Mouse (Mus musculus) Patski (cell line): ENCODE measurements around the gene Ldhc. TPM values are rescaled to one million over a fixed set of nuclear protein-coding genes. Genes with fewer than 3 reads are reported as not detected.
A peak's percentile ranks its signal among the peaks of the same experiment; 100 is the strongest.

Experiments used
- ATAC-seq: fragments of 100-300 bp; one replicate; pipeline ENCODE4 v1.8.0; 2021
- CTCF ChIA-PET: fragments of 350-600 bp; sonication (Branson Sonifier 250); formaldehyde crosslinking; loops from one replicate; lab custom pipeline; 2022; ENCODE audit warnings: inconsistent platforms; lab: Charles Lee
- POLR2A ChIA-PET: fragments of 350-600 bp; sonication (Branson Sonifier 250); formaldehyde crosslinking; loops from one replicate; lab custom pipeline; 2022; ENCODE audit warnings: antibody characterized with exemption, inconsistent platforms; lab: Charles Lee
- DNase-seq: peaks from one replicate; pipeline ENCODE4 v3.0.0-alpha.2; 2011; ENCODE audit warnings: low read depth, low spot score
- H3K27me3 ChIP-seq: fragments of 371-371 bp; one replicate; pipeline ENCODE4 v1.5.1; 2021
- CTCF ChIP-seq: fragments of 100-300 bp; IDR thresholded peaks from one replicate; pipeline ENCODE4 v1.5.1; 2021
- in situ Hi-C: fragments of 300-500 bp; cut with MboI; formaldehyde crosslinking; loops from 3 replicates; pipeline ENCODE4 v1.11.1; 2018; ENCODE audit warnings: low pct_unique_long_range_greater_than_20kb, mixed read lengths
- polyA plus RNA-seq: library from polyadenylated mRNA; unstranded; gene quantifications from one replicate; pipeline ENCODE4 v1.2.3, GENCODE M21; 2021

Gene Ldhc
- polyA plus RNA-seq, 1 experiment from 2014 or later, result not detected

DNA sequence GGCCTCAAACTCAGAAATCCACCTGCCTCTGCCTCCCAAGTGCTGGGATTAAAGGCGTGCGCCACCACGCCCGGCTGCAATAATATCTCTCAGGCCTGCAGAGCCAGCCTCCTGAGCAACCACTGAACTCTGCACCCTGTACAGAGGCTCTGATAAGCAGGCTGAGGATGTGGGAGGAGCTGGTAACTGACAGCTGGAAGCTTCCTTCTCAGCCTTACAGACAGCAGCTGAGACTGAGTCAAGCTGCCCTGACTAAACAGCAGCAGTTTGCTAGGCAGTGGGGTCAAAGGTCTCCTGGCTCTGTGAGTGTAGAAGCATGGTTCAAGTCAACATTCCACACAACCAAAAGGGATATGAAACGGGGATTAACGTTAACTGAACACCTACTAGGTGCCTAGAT, 27.7 kb upstream of the Ldhc start:
- ATAC-seq (no peak), DNase-seq (no peak)
- TF ChIP-seq CTCF, result no peak
- in situ Hi-C loops, result no loop called here
- H3K27me3 ChIP-seq, result no peaks in the 10 kb centered on the region
- POLR2A ChIA-PET, result no interaction called here
- CTCF ChIA-PET, result no interaction called here

DNA sequence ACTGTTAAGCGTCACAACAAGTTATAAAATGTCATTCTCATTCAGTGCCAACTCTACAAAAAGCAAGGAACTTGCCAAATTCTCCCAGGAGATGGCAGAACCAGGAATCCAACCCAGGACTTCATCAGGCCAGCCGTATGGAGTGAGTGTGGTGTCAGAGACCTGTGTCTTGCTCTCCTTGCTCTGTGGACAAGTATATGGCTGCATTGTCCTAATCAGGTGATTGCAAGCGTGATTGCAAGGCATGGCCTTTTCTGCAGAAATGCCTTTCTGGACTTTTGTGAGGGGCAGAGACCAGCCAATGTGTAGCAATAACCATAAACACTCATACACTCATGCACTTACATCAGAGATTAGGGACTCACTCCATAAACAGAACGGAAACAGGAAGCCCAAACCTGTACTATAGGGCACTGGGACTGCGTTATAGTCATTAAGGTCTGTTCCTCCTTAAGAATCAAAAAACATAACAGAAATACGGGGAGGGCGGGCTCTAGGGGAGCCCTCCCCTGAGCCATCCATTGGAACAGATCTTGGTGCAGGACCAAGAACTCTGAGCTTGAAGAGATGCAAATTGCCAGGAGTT, 27.2 kb upstream of the Ldhc start:
- DNase-seq (no peak), ATAC-seq (no peak)
- TF ChIP-seq CTCF, result no peak
- POLR2A ChIA-PET, result no interaction called here
- no peaks in the 10 kb centered on the region for H3K27me3 ChIP-seq
- in situ Hi-C loops, result no loop called here
- CTCF ChIA-PET, result interaction anchor here (1.3 kb wide), 1 partner anchor 17 kb away, joined by 4 read pairs; no protein-coding TSS in a partner anchor

DNA sequence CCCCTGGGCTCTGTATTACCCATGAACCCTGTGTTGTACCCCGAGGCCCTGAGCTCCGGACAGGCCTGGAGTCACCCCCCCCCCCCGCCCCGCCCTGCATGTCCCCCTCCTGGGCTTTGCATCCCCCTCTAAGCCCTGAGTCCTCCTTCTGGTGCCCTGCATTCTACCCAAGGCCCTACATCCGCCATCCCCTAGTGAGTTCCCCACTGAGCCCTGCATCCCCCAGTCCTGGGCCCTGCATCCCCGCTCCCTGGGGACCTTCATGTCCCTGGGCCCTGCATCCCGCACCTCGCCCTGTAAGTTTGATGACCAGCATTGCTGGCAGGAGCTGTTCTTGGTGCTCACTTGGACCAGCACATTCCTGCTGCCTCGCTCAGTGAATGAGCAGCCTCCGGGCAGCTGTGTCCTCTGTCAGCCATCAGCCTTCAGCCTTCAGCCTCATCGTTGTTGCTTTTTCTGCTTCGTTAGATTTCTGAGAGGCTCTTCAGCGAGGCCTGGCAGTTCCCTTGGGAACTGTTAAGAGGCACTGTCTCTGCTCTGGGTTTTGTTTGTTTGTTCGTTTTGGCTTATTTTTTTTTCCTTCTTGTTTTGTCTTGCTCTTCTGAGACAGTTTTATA, 25.9 kb upstream of the Ldhc start:
- no peak for TF ChIP-seq CTCF
- POLR2A ChIA-PET, result interaction anchor here (0.6 to 1.0 kb wide), 2 partner anchors 9 to 10 kb away, joined by 3 read pairs; no protein-coding TSS in a partner anchor
- in situ Hi-C loops, result no loop called here
- no peaks in the 10 kb centered on the region for H3K27me3 ChIP-seq
- ATAC-seq, result peak; percentile 72
- no peak for DNase-seq
- CTCF ChIA-PET, result interaction anchor here (1.1 to 1.3 kb wide), 2 partner anchors 12 to 18 kb away, joined by 4 read pairs; no protein-coding TSS in a partner anchor

DNA sequence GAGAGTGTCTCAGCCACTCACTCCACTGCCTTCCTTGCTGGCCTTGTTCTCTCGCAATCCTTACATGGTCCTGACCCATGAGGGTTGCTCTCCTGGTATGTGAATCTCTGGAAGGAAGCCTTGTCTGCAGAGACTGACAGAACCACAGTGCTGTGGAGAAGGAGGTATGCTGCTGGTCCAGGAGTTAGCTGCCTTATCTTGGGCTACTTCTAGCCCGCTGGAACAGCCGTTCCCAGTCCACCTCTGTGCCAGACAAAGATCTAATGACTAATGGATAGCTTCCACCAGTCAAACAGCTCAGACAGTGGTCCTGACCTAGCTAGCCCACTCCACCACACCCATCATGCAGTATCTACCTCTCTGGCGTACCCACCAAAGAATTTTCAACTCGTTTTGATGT, 24.6 kb upstream of the Ldhc start:
- no peak for ATAC-seq
- no peak for DNase-seq
- in situ Hi-C loops, result no loop called here
- ChIA-PET POLR2A (no interaction called here), CTCF (interaction anchor here (0.9 kb wide), 1 partner anchor 12 kb away, joined by 3 read pairs; no protein-coding TSS in a partner anchor)
- H3K27me3 ChIP-seq, result no peaks in the 10 kb centered on the region
- no peak for TF ChIP-seq CTCF

DNA sequence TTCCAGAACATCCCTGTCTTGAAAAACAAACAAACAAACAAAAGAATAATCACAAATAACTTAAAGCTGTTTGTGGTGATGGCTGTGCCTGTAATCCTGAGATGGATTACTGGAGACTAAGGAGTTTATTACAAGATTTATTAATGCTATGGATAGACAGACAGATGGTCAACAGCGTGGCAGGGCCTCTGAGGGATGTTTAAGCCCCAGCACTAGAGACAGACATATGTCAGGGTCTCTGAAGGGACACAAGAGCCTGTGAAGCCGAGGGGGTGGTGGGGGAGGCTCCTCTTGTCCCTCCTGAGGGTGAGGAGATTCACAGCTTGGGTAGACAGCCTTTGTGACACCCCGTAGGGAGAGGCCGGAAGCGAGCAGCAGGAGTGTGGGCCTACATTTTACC, 23.9 kb upstream of the Ldhc start:
- no peak for DNase-seq
- ChIA-PET POLR2A (no interaction called here), CTCF (interaction anchor here (0.9 to 1.2 kb wide), 2 partner anchors 12 to 22 kb away, joined by 3 read pairs; no protein-coding TSS in a partner anchor)
- TF ChIP-seq CTCF, result no peak
- no peaks in the 10 kb centered on the region for H3K27me3 ChIP-seq
- no peak for ATAC-seq
- in situ Hi-C loops, result no loop called here

DNA sequence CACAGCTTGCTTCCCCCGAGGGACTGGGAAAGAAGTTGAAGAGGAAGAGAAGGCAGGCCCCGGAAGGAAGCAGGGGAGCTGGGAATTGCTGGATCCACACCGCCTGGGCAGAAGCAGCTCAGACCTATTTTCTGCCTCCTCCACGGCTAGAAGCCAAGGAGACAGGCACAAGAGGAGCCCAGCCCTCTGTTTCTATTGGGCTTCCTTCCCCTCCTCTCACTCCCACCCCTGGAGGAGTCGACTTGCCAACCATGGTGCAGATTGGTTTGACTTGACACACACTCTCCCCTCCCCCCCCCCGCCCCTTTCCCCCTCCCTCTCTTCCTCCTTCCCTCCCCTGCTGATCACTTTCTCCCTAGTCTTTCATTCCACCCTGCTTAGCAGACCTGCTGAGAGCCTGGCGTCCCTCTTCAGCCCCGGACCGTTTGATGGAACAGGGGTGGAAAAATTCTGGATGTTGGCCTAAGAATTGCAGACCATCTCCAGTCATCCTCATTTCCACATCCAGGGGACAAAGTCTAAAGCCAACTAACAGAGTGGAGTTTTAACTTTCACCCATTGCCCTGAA, 22.8 kb upstream of the Ldhc start:
- CTCF ChIA-PET, result interaction anchor here (1.2 to 1.5 kb wide), 2 partner anchors 10 to 24 kb away, joined by 3 read pairs; no protein-coding TSS in a partner anchor
- no peaks in the 10 kb centered on the region for H3K27me3 ChIP-seq
- POLR2A ChIA-PET, result no interaction called here
- in situ Hi-C loops, result no loop called here
- ATAC-seq (no peak), DNase-seq (no peak)
- no peak for TF ChIP-seq CTCF

DNA sequence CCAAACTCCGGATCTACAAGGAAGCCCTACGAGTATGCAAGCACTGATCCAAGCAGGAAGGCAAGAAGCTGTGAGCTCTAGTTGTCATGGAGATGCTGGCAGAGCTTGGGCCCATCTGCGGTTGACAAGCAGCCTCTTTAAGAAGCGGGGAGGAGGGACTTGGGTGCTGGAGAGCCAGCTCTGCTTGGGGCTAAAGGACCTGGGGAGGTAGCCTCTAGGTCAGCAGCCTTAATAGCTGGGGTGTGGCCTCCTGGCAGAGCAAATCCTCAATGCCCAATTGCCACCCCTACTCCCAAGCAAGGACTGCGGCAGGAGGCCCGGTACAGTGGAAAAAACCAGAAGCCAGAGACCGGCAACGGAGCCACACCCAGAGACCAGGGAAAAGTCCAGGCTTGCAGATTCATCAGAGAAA, 22.1 kb upstream of the Ldhc start:
- in situ Hi-C loops, result no loop called here
- no peak for DNase-seq
- H3K27me3 ChIP-seq, result no peaks in the 10 kb centered on the region
- no peak for TF ChIP-seq CTCF
- POLR2A ChIA-PET, result no interaction called here
- peak; percentile 55 for ATAC-seq
- CTCF ChIA-PET, result interaction anchor here (1.5 kb wide), 1 partner anchor 10 kb away, joined by 3 read pairs; no protein-coding TSS in a partner anchor

DNA sequence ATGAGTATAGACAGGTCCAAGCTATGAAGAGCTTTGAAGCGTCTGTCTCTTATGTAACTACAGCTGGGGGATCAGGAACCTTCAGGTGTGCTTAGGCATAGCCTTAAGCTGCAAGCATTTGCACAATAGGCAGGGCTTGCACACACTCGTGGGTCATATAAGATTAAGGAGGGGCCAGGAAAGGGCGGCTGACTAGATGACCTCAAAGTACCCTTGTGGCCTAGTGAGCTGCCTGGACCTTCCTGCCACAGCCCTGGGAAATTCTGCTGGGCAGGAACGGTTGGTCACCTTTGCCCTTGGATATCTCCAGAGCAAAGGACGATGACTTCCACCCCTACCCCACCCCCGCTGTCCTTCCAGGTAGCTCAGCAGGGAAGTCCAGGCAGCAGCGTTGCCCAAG, 21.6 kb upstream of the Ldhc start:
- DNase-seq, result no peak

DNA sequence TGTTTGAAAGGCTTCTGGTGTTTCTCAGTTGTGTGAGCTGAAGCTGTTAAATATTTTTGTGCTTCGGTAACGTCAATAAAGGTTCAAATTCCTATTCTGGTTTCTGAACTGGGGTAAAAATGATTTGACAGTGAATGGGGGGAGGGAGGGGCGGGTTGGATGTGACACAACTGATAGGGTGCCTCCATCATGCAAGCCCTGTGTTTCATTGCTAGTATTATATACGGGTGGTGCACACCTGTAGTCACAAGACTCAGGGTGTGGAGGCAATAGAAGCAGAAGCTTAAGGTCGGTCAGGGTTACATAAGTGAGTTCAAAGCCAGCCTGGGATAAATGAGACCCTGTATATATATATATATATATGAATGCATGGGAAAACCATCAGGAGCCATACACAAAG, 21.1 kb upstream of the Ldhc start:
- ChIA-PET POLR2A (no interaction called here), CTCF (interaction anchor here (1.0 to 1.5 kb wide), 3 partner anchors 9 to 18 kb away, joined by 3 to 4 read pairs (median 3); no protein-coding TSS in a partner anchor)
- in situ Hi-C loops, result no loop called here
- ATAC-seq (no peak), DNase-seq (no peak)
- no peaks in the 10 kb centered on the region for H3K27me3 ChIP-seq
- no peak for TF ChIP-seq CTCF

More for the DNA sequence above, 21.6 kb upstream of the Ldhc start:
- H3K27me3 ChIP-seq, result no peaks in the 10 kb centered on the region
- ChIA-PET POLR2A (no interaction called here), CTCF (interaction anchor here (1.0 to 1.5 kb wide), 2 partner anchors 11 to 19 kb away, joined by 3 to 4 read pairs; no protein-coding TSS in a partner anchor)
- TF ChIP-seq CTCF, result no peak
- in situ Hi-C loops, result no loop called here
- ATAC-seq, result no peak

DNA sequence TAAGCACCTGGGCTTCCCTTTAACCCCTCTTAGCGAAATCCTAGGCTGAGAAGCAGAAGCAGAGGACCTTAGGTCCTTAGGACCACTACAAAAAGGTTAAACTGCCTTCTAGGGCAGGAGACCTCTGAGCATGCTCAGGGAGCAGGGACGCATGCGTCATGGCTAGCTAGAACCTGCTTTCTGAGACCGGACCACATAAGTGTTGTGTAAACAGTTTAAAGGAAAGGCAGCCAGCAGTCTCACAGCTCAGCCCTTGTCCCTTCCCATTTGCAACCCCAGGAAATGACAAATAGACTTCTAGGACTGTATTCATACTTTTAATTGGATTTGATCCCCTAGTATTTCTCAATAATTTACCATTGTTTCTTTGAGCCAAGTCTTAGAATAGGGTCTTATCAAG, 20.7 kb upstream of the Ldhc start:
- ChIA-PET CTCF (interaction anchor here (1.0 kb wide), 2 partner anchors 10 to 18 kb away, joined by 3 to 4 read pairs; no protein-coding TSS in a partner anchor), POLR2A (no interaction called here)
- in situ Hi-C loops, result no loop called here
- no peak for DNase-seq
- no peak for TF ChIP-seq CTCF
- no peaks in the 10 kb centered on the region for H3K27me3 ChIP-seq
- no peak for ATAC-seq
